Mouse (Mus musculus) spleen, adult 12 weeks (tissue): ENCODE measurements around the gene Cd164l2.

Experiments
- DNase-seq: peaks from one replicate; pipeline ENCODE4 v3.0.0; 2022; ENCODE audit warnings: low spot score

Gene Cd164l2

GRCm38 (mm10) chr4:133195014-133195413, 16.9 kb upstream of the Cd164l2 start:
- no peak for DNase-seq

GRCm38 (mm10) chr4:133196136-133196535, 15.8 kb upstream of the Cd164l2 start:
- DNase-seq: no peak

GRCm38 (mm10) chr4:133196852-133197251, 15.1 kb upstream of the Cd164l2 start:
- DNase-seq: no peak

- DNase-seq: no peak
Measured at GRCm38 (mm10) chr4:133197355-133197754, 14.6 kb upstream of the Cd164l2 start.

GRCm38 (mm10) chr4:133197801-133198286, 14.1 kb upstream of the Cd164l2 start:
- no peak for DNase-seq

GRCm38 (mm10) chr4:133198337-133199180, 13.4 kb upstream of the Cd164l2 start:
- no peak for DNase-seq

- no peak for DNase-seq
Measured at GRCm38 (mm10) chr4:133199743-133200142, 12.2 kb upstream of the Cd164l2 start.

GRCm38 (mm10) chr4:133200343-133200742, 11.6 kb upstream of the Cd164l2 start:
- no peak for DNase-seq

- DNase-seq: peak; percentile 40
Measured at GRCm38 (mm10) chr4:133201006-133201771, 10.7 kb upstream of the Cd164l2 start.

GRCm38 (mm10) chr4:133202254-133202653, 9.7 kb upstream of the Cd164l2 start:
- DNase-seq: no peak

GRCm38 (mm10) chr4:133203591-133203990, 8.3 kb upstream of the Cd164l2 start:
- DNase-seq: no peak

- DNase-seq: no peak
Measured at GRCm38 (mm10) chr4:133204379-133204778, 7.6 kb upstream of the Cd164l2 start.

- DNase-seq: no peak
Measured at GRCm38 (mm10) chr4:133209366-133209765, 2.6 kb upstream of the Cd164l2 start.

GRCm38 (mm10) chr4:133210023-133210787, 1.7 kb upstream of the Cd164l2 start:
- DNase-seq: no peak

- no peak for DNase-seq
Measured at GRCm38 (mm10) chr4:133210788-133211390, 1.0 kb upstream of the Cd164l2 start.

- DNase-seq: peak; percentile 50
Measured at GRCm38 (mm10) chr4:133212562-133213267, 784 bp downstream of the Cd164l2 start.

GRCm38 (mm10) chr4:133213268-133213590, 1.3 kb downstream of the Cd164l2 start:
- DNase-seq: no peak

- no peak for DNase-seq
Measured at GRCm38 (mm10) chr4:133213661-133214060, 1.7 kb downstream of the Cd164l2 start.

- peak; percentile 55 for DNase-seq
Measured at GRCm38 (mm10) chr4:133217641-133218040, 5.7 kb downstream of the Cd164l2 start.

- DNase-seq: no peak
Measured at GRCm38 (mm10) chr4:133218745-133219144, 6.8 kb downstream of the Cd164l2 start.

GRCm38 (mm10) chr4:133220656-133221055, 8.7 kb downstream of the Cd164l2 start:
- DNase-seq: no peak
